Mouse (Mus musculus): Measurements from ENCODE around the gene Gm12830.

The Gm12830 gene

GRCm38 (mm10) chr4:114844600-114844999, 23.1 kb downstream of the Gm12830 start:
- no peak for DNase-seq (ENCODE audit: low spot score)

DNA sequence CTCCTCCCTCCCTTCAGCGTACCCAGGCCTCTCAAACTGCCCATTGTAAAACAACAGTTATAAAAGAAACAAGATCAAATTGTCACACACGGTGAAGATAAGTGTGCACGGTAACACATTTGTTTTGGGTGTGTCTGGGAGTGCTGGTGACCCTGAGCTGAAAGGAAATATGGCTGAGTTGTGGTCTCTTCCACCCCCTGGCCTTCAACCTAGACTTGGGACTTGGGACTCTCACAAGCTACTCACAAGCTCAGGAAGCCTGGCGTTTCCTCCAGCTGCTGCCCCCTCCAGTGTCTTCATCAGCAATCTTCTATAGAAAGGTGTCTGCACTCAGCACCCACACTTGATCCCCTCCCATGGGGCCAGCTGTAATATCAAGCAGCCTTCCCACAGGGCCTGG, 24.1 kb downstream of the Gm12830 start:
- DNase-seq (ENCODE audit: low spot score) = no peak

DNA sequence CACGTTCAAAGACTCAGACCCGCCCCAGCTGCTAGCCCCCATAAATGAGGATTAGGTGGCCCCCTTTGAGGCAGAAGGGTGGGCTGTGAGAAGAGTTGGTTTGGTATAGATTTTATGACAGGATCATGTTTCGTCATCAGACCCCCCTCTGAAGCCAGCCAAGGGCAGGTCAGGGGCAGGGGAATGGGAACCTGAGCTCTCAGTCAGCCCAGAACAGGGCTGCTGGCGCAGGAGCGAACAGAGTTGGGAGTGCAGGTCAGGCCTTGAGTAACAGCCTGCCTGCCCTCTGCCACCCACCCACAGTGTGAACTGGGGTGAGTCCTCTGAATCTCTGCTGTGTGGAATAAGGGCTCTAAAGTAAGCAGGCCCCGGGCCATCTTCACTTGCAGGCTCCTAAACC, 25.2 kb downstream of the Gm12830 start:
- DNase-seq (ENCODE audit: low spot score) = no peak

DNA sequence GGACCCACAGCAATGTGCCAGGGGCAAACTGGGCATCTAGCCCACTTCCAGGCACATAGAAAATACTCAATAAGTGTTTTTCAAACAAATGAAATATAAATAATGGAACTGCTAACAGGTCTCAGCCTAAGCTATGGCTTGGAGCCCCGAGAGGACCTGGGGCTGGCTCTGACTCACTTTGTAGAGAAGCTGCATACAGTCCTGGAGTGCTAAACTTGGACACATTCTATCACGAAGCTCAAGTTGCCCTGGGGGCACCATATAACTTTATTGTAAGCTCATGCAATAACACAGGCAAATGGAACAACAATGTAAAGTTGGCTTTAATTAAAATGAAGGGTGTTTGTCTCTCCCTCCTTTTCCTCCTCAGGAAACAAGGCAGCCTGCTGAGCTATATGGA, 32.4 kb downstream of the Gm12830 start:
- no peak for DNase-seq (ENCODE audit: low spot score)

- no peak for DNase-seq (ENCODE audit: low spot score)
Observed at GRCm38 (mm10) chr4:114858426-114858825, 36.9 kb downstream of the Gm12830 start.

GRCm38 (mm10) chr4:114863166-114863565, 41.6 kb downstream of the Gm12830 start:
- no peak for DNase-seq (ENCODE audit: low spot score)

- no peak for DNase-seq (ENCODE audit: low spot score)
Observed at GRCm38 (mm10) chr4:114869765-114870490, 48.4 kb downstream of the Gm12830 start.

GRCm38 (mm10) chr4:114876441-114876972, 55.0 kb downstream of the Gm12830 start:
- no peak for DNase-seq (ENCODE audit: low spot score)

DNA sequence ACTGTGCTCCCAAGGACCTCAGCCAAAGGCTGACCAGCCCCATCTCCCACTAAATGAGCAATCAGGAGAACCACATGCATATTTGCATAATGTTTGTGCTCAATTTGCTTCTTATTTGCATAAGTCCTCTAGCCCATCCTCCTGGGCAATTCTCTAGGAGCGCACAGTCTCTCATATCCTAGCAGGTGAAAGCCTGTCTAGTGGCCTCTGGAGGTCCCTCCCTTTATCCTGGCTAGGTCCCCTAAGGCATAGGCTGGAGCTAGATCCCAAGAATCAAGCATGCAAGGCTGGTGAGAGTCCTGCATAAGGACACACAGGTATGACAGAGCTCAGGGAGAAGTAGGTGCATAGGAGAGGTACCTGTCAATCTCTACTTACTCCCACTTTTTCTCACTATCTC, 60.7 kb downstream of the Gm12830 start:
- DNase-seq (ENCODE audit: low spot score) = no peak

- no peak for DNase-seq (ENCODE audit: low spot score)
Observed at GRCm38 (mm10) chr4:114897853-114898252, 76.3 kb downstream of the Gm12830 start.

- DNase-seq (ENCODE audit: low spot score) = no peak
Observed at GRCm38 (mm10) chr4:114899885-114900284, 78.4 kb downstream of the Gm12830 start.

DNA sequence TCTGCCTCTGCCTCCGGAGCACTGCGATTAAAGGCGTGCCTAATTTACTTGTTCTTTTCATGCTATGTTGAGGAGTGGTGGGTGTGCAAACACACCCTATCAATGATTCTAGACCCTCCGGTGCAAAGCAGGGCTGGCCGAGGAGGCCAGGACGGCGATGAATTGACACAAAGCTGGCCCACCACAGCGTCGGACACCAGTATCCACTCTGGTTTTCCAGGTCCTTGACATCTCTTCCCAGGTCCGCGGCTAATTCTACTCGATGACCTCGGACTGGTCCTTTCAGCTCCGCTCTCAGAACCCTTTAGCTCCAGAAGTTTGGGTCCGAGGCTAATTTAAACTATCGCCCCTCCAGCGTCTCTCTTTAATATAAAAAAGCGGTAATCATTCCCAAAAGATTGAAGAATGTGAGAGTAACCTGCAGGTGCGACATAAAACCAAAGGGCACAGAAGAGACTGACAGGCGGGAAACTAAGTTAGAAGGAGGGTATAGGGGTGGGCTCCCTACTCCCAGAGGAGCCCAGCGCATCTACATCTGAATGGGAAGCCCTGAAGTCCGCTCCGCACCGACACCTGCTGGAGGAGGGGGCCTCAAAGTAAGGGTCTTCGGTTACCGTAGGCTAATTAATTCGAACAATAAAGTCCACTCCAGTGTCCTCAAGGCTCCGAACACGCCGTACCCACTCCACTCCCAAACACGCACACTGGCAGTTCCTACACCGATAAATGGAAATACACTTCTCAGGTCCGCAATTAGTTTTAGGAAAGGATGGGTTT, 79.5 kb downstream of the Gm12830 start:
- DNase-seq (ENCODE audit: low spot score) = no peak

DNA sequence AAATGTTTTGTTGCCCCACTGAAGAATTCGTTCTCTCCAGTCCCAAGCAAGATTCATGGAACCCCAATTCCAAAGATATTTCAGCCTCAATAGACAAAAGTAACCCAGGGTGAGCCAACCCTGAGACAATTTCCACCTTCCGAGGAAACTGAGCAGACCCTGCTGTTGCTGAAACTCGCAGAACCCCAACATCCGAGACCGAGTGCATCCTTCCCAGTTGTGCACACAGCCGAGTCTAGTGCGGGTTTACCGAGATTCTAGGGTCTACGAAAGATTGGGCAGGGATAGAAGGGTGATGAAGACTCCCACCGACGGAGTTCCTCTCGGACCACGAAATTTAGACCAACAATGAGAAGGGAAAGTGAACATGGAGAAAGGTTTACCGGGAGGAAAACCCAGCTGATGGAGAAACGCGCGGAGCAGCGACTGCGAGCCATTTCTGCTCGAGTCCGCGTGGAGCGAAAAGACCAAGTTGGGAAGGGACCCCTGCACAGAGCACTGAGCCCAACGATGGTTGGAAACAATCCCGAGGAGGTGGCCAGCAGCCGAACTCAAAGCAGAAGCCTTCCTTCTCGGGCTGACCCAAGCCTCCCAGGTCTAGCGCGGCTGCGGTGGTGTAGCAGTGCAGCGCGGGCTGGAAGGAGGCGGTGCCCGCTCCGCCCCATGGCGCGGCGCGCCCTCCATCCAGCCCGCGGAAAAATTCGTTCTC, 80.3 kb downstream of the Gm12830 start:
- no peak for DNase-seq (ENCODE audit: low spot score)

GRCm38 (mm10) chr4:114902641-114903421, 81.3 kb downstream of the Gm12830 start:
- DNase-seq (ENCODE audit: low spot score) = no peak

- DNase-seq (ENCODE audit: low spot score) = no peak
Observed at GRCm38 (mm10) chr4:114903422-114903782, 81.9 kb downstream of the Gm12830 start.

GRCm38 (mm10) chr4:114905501-114905900, 84.0 kb downstream of the Gm12830 start:
- DNase-seq (ENCODE audit: low spot score) = no peak

Measured in left cerebral cortex, adult 11 months (tissue).